Mouse (Mus musculus) midbrain, embryonic 15.5 days (tissue): ENCODE results near the gene Zfp324. TPM values are rescaled to one million over a fixed set of nuclear protein-coding genes. Genes with fewer than 3 reads are reported as not detected.

Experiments used
- ATAC-seq: fragments of 200-750 bp; cut with Nextera tagmentation; replicated peaks from 2 replicates; pipeline ENCODE4 v1.8.0; 2017; ENCODE audit warnings: moderate TSS enrichment
- H3K27ac ChIP-seq: fragments of 300-500 bp; sonication (generic); 2 replicates; pipeline ENCODE4 v1.5.1; 2015; ENCODE audit warnings: mild to moderate bottlenecking, inconsistent platforms
- H3K27me3 ChIP-seq: fragments of 300-500 bp; sonication (generic); replicated peaks from 2 replicates; pipeline ENCODE4 v1.6.1; 2015; ENCODE audit warnings: inconsistent platforms
- H3K36me3 ChIP-seq: fragments of 300-500 bp; sonication (generic); replicated peaks from 2 replicates; pipeline ENCODE4 v1.6.1; 2015; ENCODE audit warnings: inconsistent platforms
- H3K4me1 ChIP-seq: fragments of 300-500 bp; sonication (generic); 2 replicates; pipeline ENCODE4 v1.6.1; 2015; ENCODE audit warnings: inconsistent platforms
- H3K4me2 ChIP-seq: fragments of 300-500 bp; sonication (generic); 2 replicates; pipeline ENCODE4 v1.6.1; 2015; ENCODE audit warnings: inconsistent platforms, mild to moderate bottlenecking, moderate library complexity
- H3K4me3 ChIP-seq: fragments of 300-500 bp; sonication (generic); 2 replicates; pipeline ENCODE4 v1.5.1; 2015; ENCODE audit warnings: mild to moderate bottlenecking, inconsistent platforms
- H3K9ac ChIP-seq: fragments of 300-500 bp; sonication (generic); 2 replicates; pipeline ENCODE4 v1.6.1; 2015; ENCODE audit warnings: mild to moderate bottlenecking, inconsistent platforms
- H3K9me3 ChIP-seq: fragments of 300-500 bp; sonication (generic); 2 replicates; pipeline ENCODE4 v1.6.1; 2016; ENCODE audit warnings: inconsistent platforms
- WGBS: fragments of 180-500 bp; shearing (Covaris S2); methylation state at CpG from one replicate; pipeline ENCODE4 v1.1.7; 2015; ENCODE audit warnings: mixed read lengths; 5-methylcytosine and 5-hydroxymethylcytosine counted together
- polyA plus RNA-seq: library from polyadenylated mRNA; unstranded; fragments of >200 nt; fragmentation: Nextera tagmentation; extraction: Ambion mirVana; gene quantifications from 2 replicates; pipeline ENCODE4 v1.2.1, GENCODE M21; 2015

The Zfp324 gene
- polyA plus RNA-seq, 1 experiment from 2014 or later: 17.7 TPM

DNA sequence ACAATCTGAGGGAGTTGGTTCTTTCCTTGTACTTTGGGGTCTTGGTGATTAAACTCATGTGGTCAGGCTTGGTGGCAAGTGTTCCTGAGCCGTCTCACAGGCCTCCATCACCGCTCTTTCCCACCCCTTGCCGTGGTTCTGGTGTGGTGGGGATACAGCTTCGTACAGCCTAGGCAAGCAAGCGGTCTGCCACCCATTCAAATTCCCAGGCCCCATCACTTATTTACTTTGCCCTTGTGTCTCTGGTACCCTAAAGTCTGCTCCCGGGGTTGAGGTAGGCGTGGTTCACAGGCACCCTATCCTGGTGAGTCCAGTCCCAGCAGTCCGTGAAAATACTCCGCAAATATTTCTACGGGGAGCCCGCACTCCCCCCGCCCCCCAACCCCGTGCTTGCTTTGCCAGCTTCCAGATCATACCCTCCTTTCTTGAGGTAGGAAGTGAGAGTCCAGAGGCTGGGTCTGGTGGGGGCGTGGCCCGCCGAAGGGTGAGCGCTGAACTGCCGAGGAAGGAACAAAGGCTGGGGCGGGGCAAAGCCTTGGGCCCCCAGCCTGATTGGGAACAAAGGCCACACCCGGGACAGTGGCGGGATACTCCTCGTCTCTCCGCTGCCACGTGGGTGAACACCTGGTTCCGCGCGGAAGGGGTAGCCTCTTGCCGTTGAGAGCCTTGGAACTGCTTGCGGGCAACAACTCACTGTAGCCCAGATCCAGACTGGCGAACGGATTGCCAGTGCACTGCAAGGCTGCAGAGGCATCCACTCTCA, 57.3 kb downstream of the Zfp324 start:
- peaks cover 33% of the 10 kb centered on the region for H3K4me1 ChIP-seq
- WGBS: 3% methylated on average over 31 of the region's 31 CpGs
- peak; percentile 35 for ATAC-seq

More for the DNA sequence above, 57.3 kb downstream of the Zfp324 start:
- Histone ChIP-seq H3K4me3 (peak overlapping the region; percentile 86), H3K9me3 (no peaks in the 10 kb centered on the region), H3K36me3 (peaks cover 10% of the 10 kb centered on the region), H3K9ac (peak overlapping the region; percentile 53), H3K27me3 (no peaks in the 10 kb centered on the region), H3K4me2 (peak overlapping the region; percentile 97), H3K27ac (peak overlapping the region; percentile 99)

Other genes starting within 250 kb of the Zfp324 start
- not detected in 2 replicates for gene Vmn2r56, start 230.8 kb upstream of the Zfp324 start, polyA plus RNA-seq
- gene Zscan18, start 162.2 kb upstream of the Zfp324 start, polyA plus RNA-seq: 35.3 and 35.4 TPM in 2 replicates
- 35.2 and 36.0 TPM in 2 replicates for gene Zfp329, start 147.0 kb upstream of the Zfp324 start, polyA plus RNA-seq
- gene Zfp110, start 131.1 kb upstream of the Zfp324 start, polyA plus RNA-seq: 28.3 and 30.8 TPM in 2 replicates
- 8.6 and 9.4 TPM in 2 replicates for gene Zfp128, start 84.7 kb upstream of the Zfp324 start, polyA plus RNA-seq
- 11.8 and 12.8 TPM in 2 replicates for gene Zscan22, start 68.0 kb upstream of the Zfp324 start, polyA plus RNA-seq
- gene Rps5, start 43.5 kb upstream of the Zfp324 start, polyA plus RNA-seq: 567 and 593 TPM in 2 replicates
- 0.90 and 0.93 TPM in 2 replicates for gene Rnf225, start 38.4 kb upstream of the Zfp324 start, polyA plus RNA-seq
- gene Zfp446, start 12.0 kb downstream of the Zfp324 start, polyA plus RNA-seq: 14.2 and 16.4 TPM in 2 replicates
- 0.38 and 0.65 TPM in 2 replicates for gene Slc27a5, start 32.4 kb downstream of the Zfp324 start, polyA plus RNA-seq
- gene Trim28, start 33.3 kb downstream of the Zfp324 start, polyA plus RNA-seq: 229 and 258 TPM in 2 replicates
- gene Zbtb45, start 44.2 kb downstream of the Zfp324 start, polyA plus RNA-seq: 45.9 and 46.7 TPM in 2 replicates
- 188 TPM in 2 replicates for gene Chmp2a, start 69.0 kb downstream of the Zfp324 start, polyA plus RNA-seq
- 141 and 162 TPM in 2 replicates for gene Ube2m, start 72.4 kb downstream of the Zfp324 start, polyA plus RNA-seq
- 10.7 and 11.4 TPM in 2 replicates for gene Mzf1, start 88.9 kb downstream of the Zfp324 start, polyA plus RNA-seq
- 0.13 and 0.19 TPM in 2 replicates for gene Vmn1r85, start 129.3 kb downstream of the Zfp324 start, polyA plus RNA-seq
- gene Vmn1r86, start 154.1 kb downstream of the Zfp324 start, polyA plus RNA-seq: not detected in 2 replicates
- gene Vmn1r87, start 174.3 kb downstream of the Zfp324 start, polyA plus RNA-seq: not detected in 2 replicates
- gene Vmn1r88, start 193.7 kb downstream of the Zfp324 start, polyA plus RNA-seq: not detected in 2 replicates
- gene Vmn1r89, start 247.2 kb downstream of the Zfp324 start, polyA plus RNA-seq: not detected in 2 replicates